Mouse (Mus musculus): Measurements from ENCODE around the gene Vmn1r74.
A peak's percentile ranks its signal among the peaks of the same experiment; 100 is the strongest.
"Not testable (repeated sequence)": the region's sequence is repeated elsewhere in the genome, so short reads cannot be mapped to it uniquely, and the experiment has no call there.

Gene Vmn1r74

GRCm38 (mm10) chr7:11833680-11834079 is at the start of gene Vmn1r74:
TSS of gene Vmn1r74 (plus strand) at chr7:11833980.
- no peak for DNase-seq (ENCODE audit: low read depth, low spot score)

DNA sequence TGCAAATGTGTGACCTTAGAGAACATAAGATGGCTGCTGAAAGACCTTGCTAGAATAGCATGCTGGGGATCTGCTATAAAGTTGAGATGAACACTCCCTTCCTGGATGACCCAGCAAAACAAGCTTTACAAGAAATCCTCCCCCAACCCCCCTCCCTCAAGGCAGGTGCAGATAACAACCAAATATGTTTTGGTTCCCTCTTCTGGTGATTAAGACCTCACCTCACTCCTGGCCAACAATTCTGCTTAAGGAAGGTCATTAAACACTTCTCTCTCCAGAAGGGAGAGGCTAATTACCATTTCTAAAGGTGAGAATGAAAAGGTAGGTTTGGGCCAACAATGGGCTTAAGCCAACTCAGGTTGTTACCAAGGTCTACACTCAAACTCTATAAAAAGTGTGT is 20.0 kb upstream of the Vmn1r74 start:
- DNase-seq (ENCODE audit: low read depth, low spot score): peak; percentile 63

DNA sequence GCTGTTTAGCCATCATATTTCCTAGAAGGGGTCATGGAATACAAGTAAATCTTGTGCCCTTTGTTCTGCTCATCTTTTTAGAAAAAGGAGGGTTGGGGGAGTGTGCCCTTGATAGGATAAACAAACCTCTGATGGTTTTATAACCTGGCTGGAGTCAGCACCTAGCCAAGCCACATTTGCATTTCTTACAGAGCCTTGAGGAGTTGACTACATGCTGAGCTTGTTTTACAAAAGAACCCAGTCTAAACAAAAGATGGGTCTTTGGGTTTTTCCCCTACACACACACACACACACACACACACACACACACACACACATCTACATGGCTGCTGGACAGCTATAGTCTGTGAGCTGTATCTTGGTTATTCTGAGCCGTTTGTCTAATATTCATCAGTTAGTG is 11.6 kb upstream of the Vmn1r74 start:
- peak; percentile 65 for DNase-seq (ENCODE audit: low read depth, low spot score)

DNA sequence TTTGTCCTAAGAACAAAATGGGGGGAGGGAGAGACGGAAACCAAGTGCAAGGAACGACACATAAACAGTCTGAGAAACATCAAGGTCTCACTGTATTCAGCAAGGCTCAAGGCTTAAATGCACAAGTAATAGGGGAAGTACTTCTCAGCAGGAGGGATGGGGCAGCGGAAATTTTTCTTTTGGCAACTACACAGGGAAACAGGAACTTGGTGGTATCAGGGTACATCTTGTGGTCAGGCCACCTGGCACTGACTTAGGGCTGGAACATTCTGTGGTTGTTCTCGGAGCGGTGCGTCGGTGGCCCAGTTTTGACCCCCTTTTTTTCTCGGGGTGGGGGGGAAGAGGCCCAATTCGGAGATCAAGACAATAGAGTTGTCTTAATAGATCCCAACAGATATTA is 10.5 kb upstream of the Vmn1r74 start:
- DNase-seq (ENCODE audit: low read depth, low spot score): not testable (repeated sequence)

GRCm38 (mm10) chr7:11874330-11874729 is 40.5 kb downstream of the Vmn1r74 start, which contains the start of gene Vmn1r75:
TSS of gene Vmn1r75 (plus strand) at chr7:11874630.
- DNase-seq (ENCODE audit: low read depth, low spot score): no peak

Data from ZHBTc4 (cell line).